Mouse (Mus musculus): ENCODE measurements around the gene Zfp217. TPM values are rescaled to one million over a fixed set of nuclear protein-coding genes. Genes with fewer than 3 reads are reported as not detected.
A peak's percentile ranks its signal among the peaks of the same experiment; 100 is the strongest.

Gene Zfp217
- polyA plus RNA-seq, 1 experiment from 2014 or later = 1.3 TPM

DNA sequence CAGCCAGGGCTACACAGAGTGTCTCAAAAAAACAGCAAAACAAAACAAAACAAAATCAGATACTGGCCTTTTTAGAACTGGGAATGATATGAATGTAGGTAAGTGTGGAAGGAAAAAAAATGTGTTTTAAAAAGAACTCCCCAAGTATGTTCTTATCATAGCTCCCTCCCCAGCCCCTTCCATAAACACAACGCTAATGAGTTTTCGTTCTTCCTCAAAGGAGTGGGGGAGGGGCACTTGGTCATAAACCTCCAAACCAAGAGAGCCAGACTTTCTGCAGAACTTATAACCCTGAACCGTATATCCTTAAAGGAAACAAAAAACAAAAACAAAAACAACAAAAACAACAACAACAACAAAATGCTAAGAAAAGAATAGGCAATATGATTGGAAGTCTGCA is 4.0 kb downstream of the Zfp217 start:
- ATAC-seq (ENCODE audit: low read depth) = no peak
- H3K27me3 ChIP-seq = no peaks in the 10 kb centered on the region
- H3K4me2 ChIP-seq = no peak overlapping the region
- no peak overlapping the region for H3K9ac ChIP-seq
- no peaks in the 10 kb centered on the region for H3K9me3 ChIP-seq
- H3K4me1 ChIP-seq (replicated peaks) = no peaks in the 10 kb centered on the region
- 23% methylated on average over 3 of the region's 3 CpGs for WGBS
- no peak overlapping the region for H3K4me3 ChIP-seq
- no peak overlapping the region for H3K27ac ChIP-seq (replicated peaks)
- H3K36me3 ChIP-seq = no peaks in the 10 kb centered on the region

- no peaks in the 10 kb centered on the region for H3K36me3 ChIP-seq
- H3K9ac ChIP-seq = no peak overlapping the region
- H3K4me3 ChIP-seq = no peak overlapping the region
- no peaks in the 10 kb centered on the region for H3K4me1 ChIP-seq (replicated peaks)
- no peaks in the 10 kb centered on the region for H3K9me3 ChIP-seq
- no peaks in the 10 kb centered on the region for H3K27me3 ChIP-seq
- WGBS = 91% methylated on average over 10 of the region's 10 CpGs
- no peak overlapping the region for H3K4me2 ChIP-seq
- H3K27ac ChIP-seq (replicated peaks) = no peak overlapping the region
- no peak for ATAC-seq (ENCODE audit: low read depth)
Observed at GRCm38 (mm10) chr2:170142542-170142941, 5.4 kb downstream of the Zfp217 start.

DNA sequence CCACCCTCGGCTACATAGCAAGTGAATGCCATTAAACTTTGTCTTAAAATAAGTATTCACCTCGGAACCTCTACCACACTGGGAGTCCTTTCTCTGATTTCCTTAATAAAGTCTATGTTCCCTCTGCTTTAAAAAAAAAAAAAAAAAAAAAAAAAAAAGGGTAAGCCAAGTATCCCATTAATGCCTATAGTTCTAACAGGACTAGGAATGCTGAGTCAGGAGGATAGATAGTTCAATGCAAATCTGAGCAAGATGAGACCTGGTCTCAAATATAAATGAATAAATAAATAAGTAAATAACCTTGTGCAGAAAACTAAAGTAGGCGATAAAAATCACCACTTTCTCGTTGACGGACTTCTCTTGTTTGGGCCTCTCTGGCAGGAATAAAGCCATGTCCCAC is 6.4 kb downstream of the Zfp217 start:
- whole genome bisulfite sequencing = 93% methylated on average over 5 of the region's 5 CpGs
- Histone ChIP-seq H3K27ac (replicated peaks) (no peak overlapping the region), H3K9ac (no peak overlapping the region), H3K9me3 (no peaks in the 10 kb centered on the region), H3K27me3 (no peaks in the 10 kb centered on the region), H3K4me3 (no peak overlapping the region), H3K4me1 (replicated peaks) (no peaks in the 10 kb centered on the region), H3K36me3 (no peaks in the 10 kb centered on the region), H3K4me2 (no peak overlapping the region)
- no peak for ATAC-seq (ENCODE audit: low read depth)

- H3K9me3 ChIP-seq = no peaks in the 10 kb centered on the region
- H3K36me3 ChIP-seq = no peaks in the 10 kb centered on the region
- 77% methylated on average over 9 of the region's 9 CpGs for WGBS
- peaks cover 1% of the 10 kb centered on the region; the same call in 1 of the 2 replicates for H3K27me3 ChIP-seq
- H3K4me2 ChIP-seq = no peak overlapping the region
- ATAC-seq (ENCODE audit: low read depth) = no peak
- H3K4me1 ChIP-seq (replicated peaks) = no peaks in the 10 kb centered on the region
- no peak overlapping the region for H3K9ac ChIP-seq
- H3K27ac ChIP-seq (replicated peaks) = no peak overlapping the region
- H3K4me3 ChIP-seq = no peak overlapping the region
Observed at GRCm38 (mm10) chr2:170139411-170140046, 8.4 kb downstream of the Zfp217 start.

- Histone ChIP-seq H3K27ac (replicated peaks) (no peak overlapping the region), H3K4me2 (no peak overlapping the region), H3K27me3 (peaks cover 5% of the 10 kb centered on the region; the same call in 1 of the 2 replicates), H3K4me1 (replicated peaks) (peaks cover 24% of the 10 kb centered on the region), H3K4me3 (no peak overlapping the region), H3K9ac (no peak overlapping the region), H3K9me3 (no peaks in the 10 kb centered on the region), H3K36me3 (no peaks in the 10 kb centered on the region)
- ATAC-seq (ENCODE audit: low read depth) = no peak
- WGBS = 42% methylated on average over 3 of the region's 3 CpGs
Observed at GRCm38 (mm10) chr2:170136928-170137327, 11.0 kb downstream of the Zfp217 start.

GRCm38 (mm10) chr2:170135820-170136219 is 12.1 kb downstream of the Zfp217 start:
- no peak overlapping the region for H3K27ac ChIP-seq (replicated peaks)
- ATAC-seq (ENCODE audit: low read depth) = no peak
- no peaks in the 10 kb centered on the region for H3K36me3 ChIP-seq
- no peak overlapping the region for H3K9ac ChIP-seq
- WGBS = 88% methylated on average over 6 of the region's 6 CpGs
- H3K9me3 ChIP-seq = no peaks in the 10 kb centered on the region
- H3K4me3 ChIP-seq = no peak overlapping the region
- peaks cover 26% of the 10 kb centered on the region for H3K4me1 ChIP-seq (replicated peaks)
- H3K4me2 ChIP-seq = no peak overlapping the region
- peaks cover 5% of the 10 kb centered on the region; the same call in 1 of the 2 replicates for H3K27me3 ChIP-seq

DNA sequence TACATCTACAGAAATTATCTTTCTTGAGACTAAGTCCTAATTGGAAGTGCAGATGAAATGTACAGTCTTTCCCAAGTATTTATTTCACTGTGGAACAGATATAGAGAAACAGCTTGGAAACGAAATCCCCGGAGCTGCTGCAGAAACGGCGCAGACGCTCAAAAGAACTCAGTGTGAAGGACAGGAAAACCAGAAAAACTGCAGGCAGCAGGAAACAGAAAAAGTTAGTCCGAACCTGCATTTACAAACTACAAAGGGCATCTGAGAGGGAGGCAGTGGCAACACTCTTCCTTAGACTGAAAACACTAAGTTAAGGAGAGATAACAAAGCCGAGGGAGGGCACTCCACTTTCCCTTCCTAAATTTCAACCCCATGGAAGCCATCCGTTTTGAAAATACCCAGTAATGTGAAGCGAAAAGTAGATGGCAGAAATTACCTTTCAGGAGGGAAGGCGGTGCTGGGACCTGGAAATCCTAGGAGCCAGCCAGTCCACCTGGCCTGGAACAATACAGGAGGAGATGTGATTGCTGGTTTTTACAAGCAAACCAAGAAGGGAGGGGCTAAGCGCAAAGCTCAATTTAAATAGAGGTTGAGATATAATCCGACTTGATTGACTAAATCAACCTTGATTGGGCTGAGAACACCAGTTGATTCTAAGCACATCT is 13.7 kb downstream of the Zfp217 start:
- no peaks in the 10 kb centered on the region for H3K36me3 ChIP-seq
- H3K9me3 ChIP-seq = no peaks in the 10 kb centered on the region
- 16% methylated on average over 12 of the region's 12 CpGs for WGBS
- ATAC-seq (ENCODE audit: low read depth) = no peak
- peak overlapping the region; percentile 40; the same call in 1 of the 2 replicates for H3K4me3 ChIP-seq
- H3K27me3 ChIP-seq = peaks cover 5% of the 10 kb centered on the region; the same call in 1 of the 2 replicates
- H3K4me2 ChIP-seq = peak overlapping the region; percentile 69
- H3K4me1 ChIP-seq (replicated peaks) = peaks cover 38% of the 10 kb centered on the region
- H3K9ac ChIP-seq = no peak overlapping the region
- H3K27ac ChIP-seq (replicated peaks) = no peak overlapping the region

- H3K27me3 ChIP-seq = peaks cover 5% of the 10 kb centered on the region; the same call in 1 of the 2 replicates
- H3K9me3 ChIP-seq = no peaks in the 10 kb centered on the region
- ATAC-seq (ENCODE audit: low read depth) = no peak
- H3K36me3 ChIP-seq = no peaks in the 10 kb centered on the region
- H3K4me1 ChIP-seq (replicated peaks) = peaks cover 48% of the 10 kb centered on the region
- WGBS = 1% methylated on average over 28 of the region's 28 CpGs
- peak overlapping the region; percentile 66 for H3K9ac ChIP-seq
- H3K4me2 ChIP-seq = peak overlapping the region; percentile 69
- peak overlapping the region; percentile 74 for H3K27ac ChIP-seq (replicated peaks)
- peak overlapping the region; percentile 40 for H3K4me3 ChIP-seq
Observed at GRCm38 (mm10) chr2:170133093-170133731, 14.7 kb downstream of the Zfp217 start.

GRCm38 (mm10) chr2:170132716-170133092 is 15.2 kb downstream of the Zfp217 start:
- Histone ChIP-seq H3K9ac (peak overlapping the region; percentile 66), H3K9me3 (no peaks in the 10 kb centered on the region), H3K4me3 (peak overlapping the region; percentile 40), H3K27me3 (peaks cover 5% of the 10 kb centered on the region; the same call in 1 of the 2 replicates), H3K4me1 (replicated peaks) (peaks cover 53% of the 10 kb centered on the region), H3K27ac (replicated peaks) (peak overlapping the region; percentile 74), H3K4me2 (peak overlapping the region; percentile 69), H3K36me3 (no peaks in the 10 kb centered on the region)
- 0% methylated on average over 3 of the region's 3 CpGs for WGBS
- ATAC-seq (ENCODE audit: low read depth) = no peak

DNA sequence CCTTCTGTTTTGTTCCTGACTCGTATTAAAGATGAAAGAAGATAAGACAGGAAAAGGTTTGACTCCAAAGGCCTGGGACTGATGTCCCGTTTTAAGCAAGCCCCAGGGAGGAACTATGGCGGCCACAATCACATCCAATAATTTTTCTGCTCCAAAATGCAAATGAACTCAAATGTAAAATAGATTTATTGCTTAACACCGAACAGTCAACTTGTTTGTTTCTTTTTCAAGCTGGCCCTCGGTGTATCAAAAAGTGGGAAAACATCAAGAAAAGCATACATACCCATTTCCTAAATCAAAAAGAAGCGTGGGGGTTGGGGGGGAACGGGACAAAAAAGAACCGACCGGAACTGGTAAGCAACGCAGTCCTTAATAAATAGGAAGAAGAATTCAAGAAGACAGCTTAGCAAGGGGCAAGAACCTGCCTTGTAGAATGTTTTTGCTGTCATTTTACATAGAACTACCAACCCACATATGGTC is 15.9 kb downstream of the Zfp217 start:
- Histone ChIP-seq H3K4me3 (peak overlapping the region; percentile 83), H3K36me3 (no peaks in the 10 kb centered on the region), H3K4me1 (replicated peaks) (peaks cover 60% of the 10 kb centered on the region), H3K27ac (replicated peaks) (peak overlapping the region; percentile 56), H3K4me2 (peak overlapping the region; percentile 69), H3K9ac (0 out of 2 replicates have a peak overlapping the region, but pooled peaks have one; percentile 87), H3K9me3 (no peaks in the 10 kb centered on the region), H3K27me3 (peaks cover 5% of the 10 kb centered on the region; the same call in 1 of the 2 replicates)
- WGBS = 4% methylated on average over 10 of the region's 10 CpGs
- ATAC-seq (ENCODE audit: low read depth) = no peak

DNA sequence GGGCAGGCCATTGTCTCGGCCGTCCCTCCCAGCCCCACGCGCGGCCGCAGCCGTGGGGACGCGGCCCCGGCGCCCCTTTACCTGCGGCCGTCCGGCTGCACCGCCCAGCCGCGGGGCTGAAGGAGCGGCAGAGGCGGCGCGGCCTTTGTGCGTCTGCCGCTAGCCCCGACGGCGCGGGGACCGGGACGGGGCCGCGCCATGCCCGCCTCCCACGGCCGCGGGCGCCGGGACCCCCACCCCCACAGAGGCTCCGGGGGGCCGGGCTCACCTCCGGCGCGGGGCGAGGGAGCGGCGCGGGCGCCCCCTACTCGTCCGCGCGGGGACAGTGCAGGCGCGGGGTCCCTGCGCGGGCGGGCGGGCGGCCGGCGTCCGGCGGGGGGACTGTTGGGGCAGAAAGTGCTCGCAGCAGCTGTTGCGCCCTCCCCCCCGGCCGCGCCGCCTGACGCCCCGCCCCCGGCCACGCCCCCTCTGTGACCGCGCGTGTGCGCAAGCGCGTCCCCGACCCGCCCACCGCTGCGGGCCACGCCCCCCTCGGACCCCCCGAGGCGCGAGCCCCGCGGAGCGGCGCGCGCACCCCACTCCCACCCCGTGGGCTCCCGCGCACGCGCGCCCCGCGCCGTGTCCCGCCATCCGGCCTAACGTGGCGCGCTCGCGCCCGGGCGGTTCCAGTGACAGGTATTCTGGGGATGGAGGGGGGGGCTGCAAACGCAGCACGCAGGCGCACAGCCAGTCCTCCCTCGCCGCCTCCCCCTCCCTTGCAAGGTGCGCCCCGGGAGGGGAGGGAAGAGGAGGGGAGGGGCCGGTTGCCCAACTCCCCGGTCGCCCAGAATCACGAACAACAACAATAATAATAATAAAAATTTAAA is 16.9 kb downstream of the Zfp217 start:
- under 1% methylated on average over 72 of the region's 122 CpGs for WGBS
- Histone ChIP-seq H3K27me3 (peaks cover 5% of the 10 kb centered on the region; the same call in 1 of the 2 replicates), H3K9me3 (no peaks in the 10 kb centered on the region), H3K9ac (peak overlapping the region; percentile 87), H3K36me3 (no peaks in the 10 kb centered on the region), H3K4me3 (peak overlapping the region; percentile 83), H3K4me1 (replicated peaks) (peaks cover 68% of the 10 kb centered on the region), H3K4me2 (peak overlapping the region; percentile 69), H3K27ac (replicated peaks) (peak overlapping the region; percentile 82)
- peak; percentile 88 for ATAC-seq (ENCODE audit: low read depth)

Data from neural tube, embryonic 13.5 days (tissue).